Mouse (Mus musculus) embryonic facial prominence, embryonic 14.5 days (tissue): ENCODE measurements around the gene Gm14698. TPM values are rescaled to one million over a fixed set of nuclear protein-coding genes. Genes with fewer than 3 reads are reported as not detected.
A peak's percentile ranks its signal among the peaks of the same experiment; 100 is the strongest.
"Not testable (repeated sequence)": the region's sequence is repeated elsewhere in the genome, so short reads cannot be mapped to it uniquely, and the experiment has no call there.

Source experiments
- ATAC-seq: fragments of 200-750 bp; cut with Nextera tagmentation; 2 replicates; pipeline ENCODE4 v1.8.0; 2017; ENCODE audit warnings: low read depth, moderate number of reproducible peaks, moderate TSS enrichment
- DNase-seq: peaks from one replicate; pipeline ENCODE4 v3.0.0-alpha.2; 2015; ENCODE audit warnings: low spot score
- H3K27ac ChIP-seq: fragments of 300-500 bp; sonication (generic); replicated peaks from 2 replicates; pipeline ENCODE4 v1.5.1; 2014; ENCODE audit warnings: low read depth, mild to moderate bottlenecking, low read length, moderate library complexity
- H3K27me3 ChIP-seq: fragments of 300-500 bp; sonication (generic); replicated peaks from 2 replicates; pipeline ENCODE4 v1.6.1; 2014; ENCODE audit warnings: low read length; ENCODE audit not compliant: control insufficient read depth, insufficient read depth
- H3K36me3 ChIP-seq: fragments of 300-500 bp; sonication (generic); 2 replicates; pipeline ENCODE4 v1.6.1; 2014; ENCODE audit warnings: low read length, mixed read lengths; ENCODE audit not compliant: control insufficient read depth, insufficient read depth
- H3K4me1 ChIP-seq: fragments of 300-500 bp; sonication (generic); 2 replicates; pipeline ENCODE4 v1.6.1; 2014; ENCODE audit warnings: antibody characterized with exemption, low read length; ENCODE audit not compliant: control insufficient read depth, insufficient read depth
- H3K4me2 ChIP-seq: fragments of 300-500 bp; sonication (generic); 2 replicates; pipeline ENCODE4 v1.6.1; 2014; ENCODE audit warnings: low read depth, mild to moderate bottlenecking, low read length, moderate library complexity, mixed read lengths
- H3K4me3 ChIP-seq: fragments of 300-500 bp; sonication (generic); 2 replicates; pipeline ENCODE4 v1.5.1; 2014; ENCODE audit warnings: low read depth, mild to moderate bottlenecking, low read length
- H3K9ac ChIP-seq: fragments of 300-500 bp; sonication (generic); 2 replicates; pipeline ENCODE4 v1.6.1; 2014; ENCODE audit warnings: low read depth, mild to moderate bottlenecking, low read length, moderate library complexity, mixed read lengths
- H3K9me3 ChIP-seq: fragments of 300-500 bp; sonication (generic); 2 replicates; pipeline ENCODE4 v1.6.1; 2016; ENCODE audit warnings: low read length; ENCODE audit not compliant: control insufficient read depth
- WGBS: fragments of 180-500 bp; shearing (Covaris S2); extraction: QIAGEN DNeasy Blood & Tissue Kit; methylation state at CpG from one replicate; pipeline ENCODE4 v1.1.7; 2014; 5-methylcytosine and 5-hydroxymethylcytosine counted together
- polyA plus RNA-seq: library from polyadenylated mRNA; unstranded; fragments of >200 nt; fragmentation: Nextera tagmentation; extraction: Ambion mirVana; gene quantifications from 2 replicates; pipeline ENCODE4 v1.2.1, GENCODE M21; 2014

The Gm14698 gene
- polyA plus RNA-seq = 3.8 and 4.2 TPM in 2 replicates

GRCm38 (mm10) chrX:68821059-68821458 is at the start of gene Gm14698:
Gene Gm14698 (plus strand): TSS chrX:68821093.
- not testable (repeated sequence) for H3K27ac ChIP-seq, H3K9me3 ChIP-seq, H3K27me3 ChIP-seq, H3K36me3 ChIP-seq, H3K4me1 ChIP-seq
- peak; percentile 86 for ATAC-seq
- DNase-seq = peak; percentile 7
- peak within 1 kb of the TSS; percentile 51; the same call in 1 of the 2 replicates for H3K9ac ChIP-seq
- H3K4me3 ChIP-seq = peak within 1 kb of the TSS; percentile 28
- WGBS = 27% methylated on average over 9 of the region's 36 CpGs
- peak within 1 kb of the TSS; percentile 40 for H3K4me2 ChIP-seq

GRCm38 (mm10) chrX:68820449-68820848 is 444 bp upstream of the Gm14698 start:
- ATAC-seq, H3K4me1 ChIP-seq, H3K27me3 ChIP-seq, H3K9ac ChIP-seq, H3K27ac ChIP-seq, H3K9me3 ChIP-seq, H3K36me3 ChIP-seq: not testable (repeated sequence)
- peak; percentile 0 for DNase-seq
- Histone ChIP-seq H3K4me3 (0 out of 2 replicates have a peak overlapping the region, but pooled peaks have one; percentile 28), H3K4me2 (peak overlapping the region; percentile 40)
- WGBS = 36% methylated on average over 2 of the region's 2 CpGs

- Histone ChIP-seq H3K4me2 (no peak overlapping the region), H3K4me1 (no peaks in the 10 kb centered on the region), H3K27ac (no peak overlapping the region), H3K9me3 (no peaks in the 10 kb centered on the region), H3K27me3 (no peaks in the 10 kb centered on the region), H3K9ac (no peak overlapping the region), H3K36me3 (no peaks in the 10 kb centered on the region), H3K4me3 (no peak overlapping the region)
- ATAC-seq = no peak
- DNase-seq = peak; percentile 20
- 29% methylated on average over 5 of the region's 5 CpGs for WGBS
Measured at GRCm38 (mm10) chrX:68839548-68840444, 18.9 kb downstream of the Gm14698 start.

- ATAC-seq = no peak
- no peak overlapping the region for H3K27ac ChIP-seq
- 35% methylated on average over 2 of the region's 2 CpGs for WGBS
Measured at GRCm38 (mm10) chrX:68865145-68865544, 44.3 kb downstream of the Gm14698 start.

More at GRCm38 (mm10) chrX:68865145-68865544, 44.3 kb downstream of the Gm14698 start:
- no peaks in the 10 kb centered on the region for H3K36me3 ChIP-seq
- no peaks in the 10 kb centered on the region for H3K27me3 ChIP-seq
- no peak for DNase-seq
- H3K4me2 ChIP-seq = no peak overlapping the region
- H3K4me1 ChIP-seq = no peaks in the 10 kb centered on the region
- H3K9me3 ChIP-seq = no peaks in the 10 kb centered on the region
- H3K4me3 ChIP-seq = no peak overlapping the region
- no peak overlapping the region for H3K9ac ChIP-seq

Other genes with a start within 250 kb of the Gm14698 start
- gene Fmr1, start 142.6 kb upstream of the Gm14698 start, polyA plus RNA-seq = 53.2 and 61.2 TPM in 2 replicates
- 0.54 TPM in 1 of 2 replicates, not detected in the other for gene Fmr1nb, start 59.3 kb upstream of the Gm14698 start, polyA plus RNA-seq
- not detected in 2 replicates for gene Gm6812, start 72.0 kb downstream of the Gm14698 start, polyA plus RNA-seq